Mouse (Mus musculus): ENCODE data around the gene Zc3h4. TPM values are rescaled to one million over a fixed set of nuclear protein-coding genes. Genes with fewer than 3 reads are reported as not detected.
"Not testable (repeated sequence)": the region's sequence is repeated elsewhere in the genome, so short reads cannot be mapped to it uniquely, and the experiment has no call there.

Gene Zc3h4
- polyA plus RNA-seq, 1 experiment, result 29.8 TPM

DNA sequence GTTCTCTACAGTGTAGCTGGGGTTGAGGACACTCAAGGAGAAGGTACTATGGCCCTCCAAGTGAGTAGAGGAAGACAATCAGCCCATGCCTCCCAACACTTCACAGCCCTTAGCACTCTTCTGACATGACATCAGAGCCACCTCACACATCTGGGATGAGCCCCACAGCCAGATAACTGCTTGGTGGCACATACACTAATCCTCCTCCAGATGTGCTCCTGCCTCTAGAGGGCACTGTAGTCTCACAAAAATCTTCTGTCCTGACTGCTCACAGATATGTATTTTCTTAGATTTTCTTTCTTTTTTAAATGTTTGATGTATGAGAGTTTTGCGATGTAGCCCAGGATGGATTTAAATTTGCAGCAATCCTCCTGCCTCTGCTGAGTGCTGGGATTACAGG is 24.2 kb upstream of the Zc3h4 start:
- no peak overlapping the region for H3ac ChIP-seq (ENCODE audit: control insufficient read depth, insufficient read length, low read depth)
- H3K36me3 ChIP-seq (ENCODE audit: control insufficient read depth, insufficient read depth), result peaks cover 67% of the 10 kb centered on the region
- no peak overlapping the region for H3K4me3 ChIP-seq (ENCODE audit: insufficient read depth, poor library complexity, severe bottlenecking)
- TF ChIP-seq USF1 (IDR thresholded peaks at IDR 0.05; ENCODE audit: low read depth) (no peak), MYOG (IDR thresholded peaks at IDR 0.05; ENCODE audit: control insufficient read depth, extremely low read depth, insufficient read length) (no peak), MYOD1 (IDR thresholded peaks at IDR 0.05; ENCODE audit: control insufficient read depth, insufficient read length, low read depth) (no peak), CTCF (IDR thresholded peaks at IDR 0.05; ENCODE audit: control insufficient read depth, insufficient read depth, insufficient read length) (no peak), MAX (IDR thresholded peaks at IDR 0.05) (no peak), CEBPB (IDR thresholded peaks at IDR 0.05; ENCODE audit: low read depth) (no peak), FOSL1 (IDR thresholded peaks at IDR 0.05; ENCODE audit: insufficient read depth, low read length, poor library complexity, severe bottlenecking) (no peak)
- no peaks in the 10 kb centered on the region for H3K27me3 ChIP-seq (ENCODE audit: control insufficient read depth, insufficient read depth, insufficient read length)
- peaks cover 91% of the 10 kb centered on the region for H3K79me2 ChIP-seq (ENCODE audit: control insufficient read depth, insufficient read depth)
- peaks cover 45% of the 10 kb centered on the region for H3K79me3 ChIP-seq (ENCODE audit: low read depth)

DNA sequence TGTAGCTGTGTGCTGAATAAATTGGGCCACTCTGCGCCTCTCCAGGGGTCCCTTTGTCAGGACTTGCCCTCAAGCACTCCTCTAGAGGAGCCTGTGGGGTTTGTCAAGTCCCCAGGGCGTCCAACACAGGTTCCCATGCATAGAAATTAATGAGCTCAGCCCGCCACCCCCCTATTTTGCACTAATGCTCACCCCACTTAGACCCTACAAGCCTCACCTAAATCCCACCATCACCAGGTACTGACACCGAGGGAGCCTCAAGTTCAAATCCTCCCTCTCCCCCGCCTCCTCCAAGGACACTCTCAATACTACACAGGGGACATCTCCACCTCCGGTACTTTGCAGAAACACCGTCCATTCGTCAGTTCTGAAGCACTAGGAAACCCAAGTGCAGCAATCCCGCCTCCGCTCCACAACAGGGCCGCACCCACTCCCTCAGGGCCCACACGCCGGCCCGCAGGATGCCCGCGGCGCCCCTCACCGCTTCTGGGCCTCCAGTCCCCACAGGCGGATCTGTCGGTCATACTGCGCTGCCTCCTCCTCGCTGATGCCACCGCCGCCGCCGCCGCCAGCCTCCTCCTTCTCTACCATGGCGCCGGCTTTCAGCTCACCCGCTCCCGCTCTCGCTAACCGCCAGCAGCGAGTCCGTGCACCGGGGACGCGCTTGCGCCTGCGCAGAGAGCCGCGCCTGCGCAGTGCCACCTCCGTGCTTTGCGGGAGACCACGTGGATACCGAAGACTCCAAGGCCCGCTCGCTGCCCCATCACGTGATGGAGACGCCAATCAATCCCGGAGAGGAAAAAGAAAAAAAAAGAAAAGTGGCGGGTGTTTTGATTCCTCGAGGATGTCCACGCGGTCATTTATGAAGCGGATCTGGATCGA is 13.3 kb upstream of the Zc3h4 start, which contains the start of gene Sae1:
Gene Sae1 (minus strand): TSS at position 647 of the 882 bp plus-strand sequence.
- no peaks in the 10 kb centered on the region for H3K27me3 ChIP-seq (ENCODE audit: control insufficient read depth, insufficient read depth, insufficient read length)
- H3ac ChIP-seq (ENCODE audit: control insufficient read depth, insufficient read length, low read depth), result peak within 1 kb of the TSS; percentile 82
- peaks cover 12% of the 10 kb centered on the region for H3K36me3 ChIP-seq (ENCODE audit: control insufficient read depth, insufficient read depth)
- H3K4me3 ChIP-seq (ENCODE audit: insufficient read depth, poor library complexity, severe bottlenecking), result peak within 1 kb of the TSS; percentile 59
- H3K79me3 ChIP-seq (ENCODE audit: low read depth), result peaks cover 46% of the 10 kb centered on the region
- no peak for TF ChIP-seq CTCF (IDR thresholded peaks at IDR 0.05; ENCODE audit: control insufficient read depth, insufficient read depth, insufficient read length)
- TF ChIP-seq USF1 (IDR thresholded peaks at IDR 0.05; ENCODE audit: low read depth), result peak; percentile 99
- TF ChIP-seq MAX (IDR thresholded peaks at IDR 0.05), result peak; percentile 97
- H3K79me2 ChIP-seq (ENCODE audit: control insufficient read depth, insufficient read depth), result peaks cover 52% of the 10 kb centered on the region

DNA sequence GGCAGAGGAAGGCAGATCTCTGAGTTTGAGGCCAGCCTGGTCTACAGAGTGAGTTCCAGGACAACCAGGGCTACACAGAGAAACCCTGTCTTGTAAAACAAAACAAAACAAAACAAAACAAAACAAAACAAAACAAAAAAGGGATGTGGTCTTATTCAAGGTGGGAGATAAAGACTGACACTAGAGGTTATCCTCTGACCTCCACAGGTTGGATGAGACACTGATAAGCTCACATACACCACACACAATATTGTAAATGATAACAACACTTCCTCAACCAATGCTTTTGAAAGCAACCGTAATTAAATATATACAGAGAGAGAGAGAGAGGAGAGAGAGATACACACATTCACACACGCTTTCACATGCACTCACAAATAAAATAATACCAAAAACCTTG is 10.8 kb upstream of the Zc3h4 start:
- H3K27me3 ChIP-seq (ENCODE audit: control insufficient read depth, insufficient read depth, insufficient read length); H3K36me3 ChIP-seq (ENCODE audit: control insufficient read depth, insufficient read depth); H3K4me3 ChIP-seq (ENCODE audit: insufficient read depth, poor library complexity, severe bottlenecking); H3ac ChIP-seq (ENCODE audit: control insufficient read depth, insufficient read length, low read depth): not testable (repeated sequence)
- peaks cover 25% of the 10 kb centered on the region for H3K79me3 ChIP-seq (ENCODE audit: low read depth)
- H3K79me2 ChIP-seq (ENCODE audit: control insufficient read depth, insufficient read depth), result peaks cover 27% of the 10 kb centered on the region

DNA sequence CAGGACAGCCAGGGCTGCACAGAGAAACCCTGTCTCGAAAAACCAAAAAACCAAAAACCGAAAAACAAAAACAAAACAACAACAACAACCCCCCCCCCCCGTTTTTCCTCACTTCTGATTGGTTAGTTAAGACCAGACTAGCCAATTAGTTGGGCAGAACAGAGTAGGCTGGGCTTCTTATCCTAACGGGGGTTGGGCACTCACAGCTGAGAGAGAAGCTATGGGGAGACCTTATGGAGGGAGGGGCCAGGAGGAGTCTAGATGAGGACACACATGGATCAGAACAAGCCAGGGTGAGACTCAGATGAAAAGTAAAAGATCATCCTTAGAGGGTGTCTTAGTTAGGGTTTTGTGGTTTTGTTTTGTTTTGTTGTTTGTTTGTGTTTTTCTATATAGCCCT is 7.8 kb upstream of the Zc3h4 start:
- Histone ChIP-seq H3K79me2 (ENCODE audit: control insufficient read depth, insufficient read depth) (no peaks in the 10 kb centered on the region), H3K27me3 (ENCODE audit: control insufficient read depth, insufficient read depth, insufficient read length) (no peaks in the 10 kb centered on the region), H3ac (ENCODE audit: control insufficient read depth, insufficient read length, low read depth) (no peak overlapping the region), H3K4me3 (ENCODE audit: insufficient read depth, poor library complexity, severe bottlenecking) (no peak overlapping the region), H3K36me3 (ENCODE audit: control insufficient read depth, insufficient read depth) (no peaks in the 10 kb centered on the region), H3K79me3 (ENCODE audit: low read depth) (no peaks in the 10 kb centered on the region)
- no peak for TF ChIP-seq MYOD1 (IDR thresholded peaks at IDR 0.05; ENCODE audit: control insufficient read depth, insufficient read length, low read depth)
- TF ChIP-seq FOSL1 (IDR thresholded peaks at IDR 0.05; ENCODE audit: insufficient read depth, low read length, poor library complexity, severe bottlenecking), result no peak
- TF ChIP-seq USF1 (IDR thresholded peaks at IDR 0.05; ENCODE audit: low read depth), result no peak
- no peak for TF ChIP-seq CEBPB (IDR thresholded peaks at IDR 0.05; ENCODE audit: low read depth)
- no peak for TF ChIP-seq CTCF (IDR thresholded peaks at IDR 0.05; ENCODE audit: control insufficient read depth, insufficient read depth, insufficient read length)
- no peak for TF ChIP-seq MAX (IDR thresholded peaks at IDR 0.05)
- TF ChIP-seq MYOG (IDR thresholded peaks at IDR 0.05; ENCODE audit: control insufficient read depth, extremely low read depth, insufficient read length), result no peak

DNA sequence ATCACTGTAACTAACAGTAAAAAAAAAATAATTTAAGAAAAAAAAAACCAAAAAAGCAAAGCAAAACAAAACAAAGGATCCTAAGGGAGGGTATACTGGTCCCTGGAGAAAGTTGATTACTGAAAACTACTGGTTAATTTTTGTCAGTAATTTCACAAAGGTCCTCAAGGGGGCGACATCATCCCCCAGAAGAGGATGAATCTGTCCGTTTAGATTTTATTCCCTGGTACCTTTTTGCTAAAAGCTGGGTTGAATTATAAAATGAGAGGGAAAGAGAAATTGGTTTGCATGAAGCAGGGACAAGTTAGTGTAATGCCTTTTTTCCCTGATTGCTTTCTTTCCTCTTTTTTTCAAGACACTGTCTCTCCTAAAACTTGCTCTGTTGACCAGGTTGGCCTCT is 4.8 kb upstream of the Zc3h4 start:
- no peak for TF ChIP-seq CEBPB (IDR thresholded peaks at IDR 0.05; ENCODE audit: low read depth)
- no peak for TF ChIP-seq MAX (IDR thresholded peaks at IDR 0.05)
- no peak for TF ChIP-seq MYOG (IDR thresholded peaks at IDR 0.05; ENCODE audit: control insufficient read depth, extremely low read depth, insufficient read length)
- no peak for TF ChIP-seq MYOD1 (IDR thresholded peaks at IDR 0.05; ENCODE audit: control insufficient read depth, insufficient read length, low read depth)
- no peak for TF ChIP-seq FOSL1 (IDR thresholded peaks at IDR 0.05; ENCODE audit: insufficient read depth, low read length, poor library complexity, severe bottlenecking)

DNA sequence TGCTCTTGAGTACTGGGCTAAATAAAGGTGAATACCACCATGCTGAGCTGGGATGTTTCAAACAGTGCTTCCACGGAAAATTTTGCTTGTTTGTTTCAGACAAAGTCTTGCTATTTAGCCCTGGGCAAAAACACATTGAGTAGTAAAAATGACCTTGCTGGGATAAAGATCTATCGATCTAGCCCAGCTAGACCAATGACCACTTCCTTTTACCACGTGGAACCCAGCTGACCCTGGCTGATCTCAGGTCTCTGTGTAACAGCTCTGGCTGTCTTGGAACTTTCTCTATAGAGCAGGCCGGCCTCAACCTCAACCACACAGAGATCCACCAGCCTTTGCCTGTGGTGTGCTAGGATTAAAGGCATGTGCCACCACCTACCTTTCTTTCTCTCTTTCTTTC is 3.2 kb upstream of the Zc3h4 start:
- no peaks in the 10 kb centered on the region for H3K27me3 ChIP-seq (ENCODE audit: control insufficient read depth, insufficient read depth, insufficient read length)
- TF ChIP-seq CTCF (IDR thresholded peaks at IDR 0.05; ENCODE audit: control insufficient read depth, insufficient read depth, insufficient read length), result no peak
- no peak for TF ChIP-seq FOSL1 (IDR thresholded peaks at IDR 0.05; ENCODE audit: insufficient read depth, low read length, poor library complexity, severe bottlenecking)
- no peak for TF ChIP-seq CEBPB (IDR thresholded peaks at IDR 0.05; ENCODE audit: low read depth)
- TF ChIP-seq MYOG (IDR thresholded peaks at IDR 0.05; ENCODE audit: control insufficient read depth, extremely low read depth, insufficient read length), result no peak
- no peak for TF ChIP-seq MAX (IDR thresholded peaks at IDR 0.05)
- no peak for TF ChIP-seq USF1 (IDR thresholded peaks at IDR 0.05; ENCODE audit: low read depth)
- TF ChIP-seq MYOD1 (IDR thresholded peaks at IDR 0.05; ENCODE audit: control insufficient read depth, insufficient read length, low read depth), result no peak
- no peak overlapping the region for H3ac ChIP-seq (ENCODE audit: control insufficient read depth, insufficient read length, low read depth)
- peaks cover under 1% of the 10 kb centered on the region for H3K36me3 ChIP-seq (ENCODE audit: control insufficient read depth, insufficient read depth)
- no peak overlapping the region for H3K4me3 ChIP-seq (ENCODE audit: insufficient read depth, poor library complexity, severe bottlenecking)
- peaks cover 13% of the 10 kb centered on the region for H3K79me2 ChIP-seq (ENCODE audit: control insufficient read depth, insufficient read depth)
- peaks cover 12% of the 10 kb centered on the region for H3K79me3 ChIP-seq (ENCODE audit: low read depth)

More for the DNA sequence above, 4.8 kb upstream of the Zc3h4 start:
- no peak overlapping the region for H3K4me3 ChIP-seq (ENCODE audit: insufficient read depth, poor library complexity, severe bottlenecking)
- H3K36me3 ChIP-seq (ENCODE audit: control insufficient read depth, insufficient read depth), result no peaks in the 10 kb centered on the region
- H3ac ChIP-seq (ENCODE audit: control insufficient read depth, insufficient read length, low read depth), result no peak overlapping the region
- no peaks in the 10 kb centered on the region for H3K27me3 ChIP-seq (ENCODE audit: control insufficient read depth, insufficient read depth, insufficient read length)
- no peaks in the 10 kb centered on the region for H3K79me2 ChIP-seq (ENCODE audit: control insufficient read depth, insufficient read depth)
- no peaks in the 10 kb centered on the region for H3K79me3 ChIP-seq (ENCODE audit: low read depth)
